Mouse (Mus musculus) forelimb bud, embryonic 11.5 days (tissue): Measurements from ENCODE around the gene 1700017N19Rik.

Source experiments
- DNase-seq: peaks from one replicate; pipeline ENCODE4 v3.0.0-alpha.2; 2012; ENCODE audit warnings: low read depth, low spot score

Gene 1700017N19Rik

GRCm38 (mm10) chr10:100661970-100662590 is 71.8 kb downstream of the 1700017N19Rik start:
- no peak for DNase-seq
